Mouse (Mus musculus): ENCODE results near the gene Galnt2.
A peak's percentile ranks its signal among the peaks of the same experiment; 100 is the strongest.

Galnt2 gene

DNA sequence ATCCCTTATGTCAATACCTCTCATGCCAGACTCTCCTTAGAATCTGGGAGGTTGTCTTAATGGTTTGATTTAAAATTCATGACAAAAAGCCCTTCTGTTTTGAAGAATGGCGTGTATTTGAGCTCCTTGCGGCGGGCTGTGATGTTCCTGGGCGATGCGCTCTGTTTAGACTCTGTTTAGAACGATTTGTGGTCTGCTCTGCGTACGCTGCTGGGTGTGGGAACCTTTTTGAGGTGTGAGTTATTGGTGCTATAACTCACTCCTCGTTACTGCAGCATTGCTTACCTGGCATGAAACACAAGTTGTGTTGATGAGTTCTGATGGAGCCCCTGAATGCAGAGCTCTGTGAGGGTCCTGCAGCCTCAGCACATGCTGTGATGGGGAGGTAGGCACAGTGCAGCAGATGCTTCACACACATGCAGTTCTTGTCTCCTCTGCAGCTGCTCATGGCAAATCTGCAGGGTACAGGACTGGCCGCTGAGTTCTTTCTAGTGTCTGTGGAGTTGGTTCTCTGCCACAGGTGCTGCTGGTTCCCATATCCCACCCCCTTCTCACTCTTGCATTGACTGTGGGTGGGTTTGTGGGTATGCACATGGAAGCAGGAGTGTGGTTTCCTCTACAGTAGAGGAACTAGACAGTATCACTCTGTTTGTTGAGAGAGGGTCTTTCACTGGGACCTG is 43.4 kb downstream of the Galnt2 start:
- no peak for DNase-seq

DNA sequence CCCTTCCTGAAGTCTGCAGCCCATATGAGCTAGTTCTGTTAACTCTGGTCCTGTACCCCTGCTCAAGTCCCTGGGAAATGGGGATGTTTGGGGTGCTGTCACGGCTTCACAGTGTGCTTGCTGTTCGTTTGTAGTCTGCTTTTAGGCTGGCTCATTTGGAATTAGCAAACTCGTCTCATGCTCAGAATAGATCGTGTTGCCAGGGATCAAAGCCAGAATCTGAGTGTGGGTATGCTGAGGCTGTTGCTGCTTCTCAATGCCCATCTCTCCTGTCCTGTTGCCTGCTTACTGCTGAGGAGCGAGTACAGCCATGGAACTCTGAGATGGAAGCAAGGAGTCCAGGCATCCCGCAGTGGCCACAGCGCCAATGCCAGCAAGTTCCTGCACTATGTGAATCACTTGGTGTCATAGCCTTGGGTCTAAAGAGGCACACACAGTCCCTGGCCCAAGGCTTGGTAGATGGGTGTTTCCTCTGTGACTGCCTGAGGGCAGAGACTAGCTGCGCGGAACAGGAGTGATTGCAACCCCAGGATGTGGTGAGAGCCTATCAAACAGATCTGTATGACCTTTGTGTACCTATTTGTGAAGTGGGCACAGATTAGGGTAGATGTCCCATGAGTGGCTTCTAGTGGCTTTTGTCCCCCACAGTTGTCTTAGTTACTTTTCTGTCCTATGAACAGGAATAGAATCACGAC is 44.3 kb downstream of the Galnt2 start:
- no peak for DNase-seq

DNA sequence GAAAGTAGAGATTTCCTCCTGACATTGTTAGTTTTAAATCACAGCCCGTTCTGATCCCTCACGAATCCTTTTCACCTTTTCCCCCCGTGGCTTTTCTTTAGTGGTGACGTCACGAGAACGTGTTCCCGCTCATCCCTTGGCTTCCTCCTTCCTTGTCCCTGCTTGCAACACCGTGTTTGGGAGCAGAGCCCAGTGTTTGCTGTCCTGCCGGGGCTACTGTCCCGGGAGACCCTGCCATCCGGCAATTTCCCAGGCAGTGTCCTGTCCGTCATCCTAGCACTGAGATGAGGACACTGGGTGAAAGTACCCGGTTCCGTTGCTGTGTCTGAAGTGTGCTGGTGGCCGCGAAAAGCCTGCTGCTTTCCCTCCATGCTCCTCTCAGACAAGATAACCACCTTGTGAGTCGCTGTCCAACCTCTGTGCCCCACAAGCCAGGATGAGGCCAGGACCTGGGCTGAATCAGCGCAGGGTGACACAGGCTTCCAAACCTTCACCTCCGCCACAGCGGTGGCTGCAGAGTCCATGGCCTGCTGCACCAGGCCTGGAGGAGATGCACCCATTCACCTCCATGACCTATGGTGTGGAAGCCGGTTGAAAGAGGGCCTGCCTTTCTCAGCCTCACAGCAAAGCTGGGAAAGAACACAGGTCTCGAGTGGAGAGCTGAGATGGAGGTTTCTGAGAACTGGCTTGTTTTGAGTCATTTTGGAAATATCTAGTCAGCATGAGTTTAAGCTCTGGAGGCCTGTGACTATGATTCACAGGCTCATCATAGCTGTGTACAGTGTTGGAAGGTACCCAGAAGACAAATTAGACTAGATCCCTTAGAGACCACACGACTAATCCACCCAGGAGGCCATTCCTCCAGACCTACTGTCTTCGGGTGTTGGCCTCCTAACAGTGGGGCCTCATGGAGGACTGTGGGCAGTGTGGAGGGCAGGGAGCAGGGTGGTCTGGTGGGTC is 47.0 kb downstream of the Galnt2 start:
- DNase-seq = no peak

DNA sequence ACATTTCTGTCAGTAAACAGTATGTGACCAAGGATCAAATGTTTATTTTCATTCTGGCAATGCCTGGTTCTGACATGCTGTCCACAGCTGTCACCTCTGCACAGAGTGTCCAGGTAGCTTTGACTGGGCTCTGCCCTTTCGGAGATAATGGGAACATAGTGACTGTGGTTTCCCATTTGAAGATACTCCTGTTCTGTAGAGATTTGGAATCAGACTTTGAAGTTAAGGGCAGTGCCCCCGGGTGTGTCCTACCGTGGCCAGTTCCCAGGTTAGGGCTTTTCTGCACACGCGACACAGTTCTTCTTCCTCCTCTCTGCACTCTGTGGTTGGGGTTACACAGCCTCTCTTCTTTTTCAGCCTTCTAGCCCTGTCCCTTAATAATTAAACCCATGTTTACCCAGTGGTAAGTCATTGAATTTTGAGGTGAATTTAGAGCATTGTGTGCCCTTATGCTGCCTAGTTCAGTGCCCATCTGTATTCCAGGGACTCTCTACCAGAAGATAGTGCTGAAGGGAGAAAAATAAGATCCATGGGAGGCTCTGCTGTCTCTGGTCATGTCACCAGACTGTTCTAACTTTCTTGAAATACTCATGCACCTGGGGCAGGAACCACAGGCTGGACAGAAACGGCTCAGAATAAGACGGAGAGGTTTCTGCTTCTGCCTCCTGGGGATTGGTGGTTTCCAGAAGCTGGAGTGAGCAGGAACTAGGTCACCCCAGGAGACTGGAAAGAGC is 47.9 kb downstream of the Galnt2 start:
- no peak for DNase-seq

DNA sequence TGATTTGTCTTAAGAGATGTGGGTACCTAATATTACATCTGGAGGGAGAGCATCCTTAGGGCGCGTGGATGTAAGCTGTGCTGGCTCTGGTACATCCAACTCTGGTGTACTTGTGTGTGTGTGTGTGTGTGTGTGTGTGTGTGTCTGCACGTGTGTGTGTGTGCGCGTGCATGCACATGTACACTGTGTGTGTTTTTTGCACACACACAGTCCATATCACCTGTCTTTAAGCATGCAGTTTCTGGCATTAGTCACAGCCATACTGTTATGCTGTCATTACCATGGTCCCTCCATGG is 48.4 kb downstream of the Galnt2 start:
- no peak for DNase-seq

DNA sequence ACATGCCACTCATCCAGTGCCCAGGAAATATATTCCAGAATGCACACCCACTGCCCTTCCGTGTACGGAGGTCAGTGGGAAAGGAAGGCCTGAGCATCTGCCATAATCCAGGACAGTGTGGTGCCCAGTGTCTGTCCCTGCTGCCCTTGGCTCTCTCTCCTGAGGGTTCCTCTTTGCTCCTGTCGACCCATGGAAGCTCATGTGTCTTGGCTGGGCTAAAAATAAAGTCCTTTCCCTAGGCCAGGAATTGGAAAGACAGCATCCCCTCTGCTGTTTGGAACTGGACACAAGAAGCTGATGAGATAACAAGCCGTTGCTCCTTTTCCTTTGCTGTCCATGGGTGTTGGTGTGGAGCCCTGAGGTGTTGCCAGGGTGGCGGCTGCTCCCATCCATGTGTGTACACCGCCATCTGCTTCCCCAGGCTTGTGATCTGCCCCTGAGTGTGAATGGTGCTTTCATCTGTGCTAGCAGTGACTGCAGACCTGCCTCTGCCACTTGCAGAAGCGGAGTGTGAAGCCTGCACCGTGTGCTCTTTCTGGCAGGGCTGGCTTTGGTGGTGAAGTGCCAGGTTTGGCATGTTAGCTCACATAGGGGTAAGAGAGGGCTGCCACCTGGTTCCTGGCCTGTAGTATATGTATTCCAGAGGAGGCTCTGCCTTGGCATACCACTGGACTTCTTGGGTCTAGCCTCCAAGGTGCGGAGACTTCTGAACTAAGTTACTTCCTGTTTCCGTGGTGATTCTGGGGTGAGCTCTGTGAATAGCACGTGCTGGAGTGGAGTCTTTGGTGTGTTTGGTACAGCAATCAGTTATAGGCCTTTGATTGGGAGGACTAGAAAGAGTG is 50.7 kb downstream of the Galnt2 start:
- DNase-seq = peak in 1 of 2 experiments; percentile 18

DNA sequence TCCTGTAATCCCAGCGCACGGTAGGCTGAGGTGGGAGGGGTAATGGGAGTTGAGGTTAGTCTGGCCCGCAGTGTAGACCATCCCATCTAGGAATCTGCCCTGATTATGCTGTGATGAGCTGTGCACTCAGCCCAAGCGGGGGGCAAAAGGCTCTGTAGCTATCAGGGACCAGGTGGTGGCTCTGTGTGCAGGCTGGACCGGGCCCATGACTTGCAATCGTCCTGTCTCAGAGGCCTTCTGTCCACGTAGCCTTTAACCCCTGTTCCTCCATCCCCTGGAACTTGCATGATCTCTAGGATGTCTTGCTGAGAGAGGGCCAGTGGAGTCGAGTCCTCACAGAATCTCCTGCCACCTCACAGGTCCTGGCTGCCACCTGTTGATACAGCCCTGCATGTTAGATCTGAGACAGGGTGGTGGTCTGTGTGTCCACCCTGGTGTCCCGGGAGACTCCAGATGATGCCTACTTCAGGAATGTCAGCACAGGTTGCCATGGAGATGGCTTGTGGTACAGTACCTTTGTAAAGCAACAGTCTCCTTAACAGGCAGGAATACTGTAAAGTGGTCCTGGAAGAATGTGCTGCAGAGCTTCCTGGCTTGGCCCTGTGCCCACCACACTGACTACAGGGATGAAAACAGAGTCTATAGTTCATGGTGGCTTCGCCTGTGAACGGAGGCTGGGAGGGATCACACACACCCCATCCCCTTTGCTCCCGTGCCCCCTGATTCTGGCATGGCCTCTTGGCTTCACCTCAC is 51.9 kb downstream of the Galnt2 start:
- no peak for DNase-seq

DNA sequence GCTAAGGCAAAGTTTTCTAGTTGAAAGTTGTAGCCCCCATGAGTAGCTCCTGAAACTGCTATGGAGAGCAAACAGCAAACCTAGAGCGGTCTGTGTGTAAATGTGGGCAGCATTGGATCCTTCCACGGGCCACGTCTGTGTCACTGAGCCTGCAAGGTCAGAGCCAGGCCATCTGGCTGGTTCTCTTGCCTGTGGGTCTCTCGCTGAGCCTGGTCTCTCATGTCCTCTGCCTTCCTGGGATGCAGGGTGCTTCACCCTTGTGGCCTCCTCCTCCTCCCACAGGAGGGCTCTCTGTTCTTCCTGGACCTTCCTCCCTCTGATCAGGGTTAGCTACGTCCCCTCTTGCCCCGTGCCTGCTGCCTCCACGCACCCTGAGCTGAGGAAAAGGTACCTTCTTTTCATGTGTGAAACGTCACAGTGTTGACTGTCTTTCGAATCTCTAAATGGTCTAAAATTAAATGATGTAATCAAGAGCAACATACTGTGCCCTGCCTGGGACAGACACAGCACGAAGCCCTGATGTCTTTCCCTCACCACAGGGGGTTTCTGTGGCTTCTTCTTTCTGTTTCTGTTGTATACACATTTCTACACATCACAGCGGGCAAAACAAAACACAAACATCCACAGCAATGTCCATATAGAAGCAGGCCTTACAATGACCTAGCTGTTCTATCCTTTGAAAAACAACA is 52.6 kb downstream of the Galnt2 start:
- DNase-seq = no peak

DNA sequence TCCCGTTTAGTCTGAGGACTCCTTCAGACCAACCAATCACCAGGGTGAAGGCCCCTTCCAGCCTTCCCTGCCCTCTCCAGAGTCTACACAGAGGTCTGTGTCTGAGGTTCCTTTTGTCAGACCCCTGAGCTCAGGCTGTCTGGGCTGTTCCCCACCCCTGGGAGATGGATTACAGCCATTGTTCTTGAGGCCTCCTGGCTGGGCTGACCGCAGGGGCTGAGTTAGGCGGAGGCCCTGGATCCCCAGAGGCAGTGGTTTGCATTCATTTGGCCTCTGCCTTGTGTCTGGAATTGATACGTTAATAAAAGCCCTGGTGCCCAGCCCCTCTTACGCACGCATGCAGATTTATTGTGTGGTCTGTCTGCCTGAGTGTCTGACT is 53.1 kb downstream of the Galnt2 start:
- no peak for DNase-seq

DNA sequence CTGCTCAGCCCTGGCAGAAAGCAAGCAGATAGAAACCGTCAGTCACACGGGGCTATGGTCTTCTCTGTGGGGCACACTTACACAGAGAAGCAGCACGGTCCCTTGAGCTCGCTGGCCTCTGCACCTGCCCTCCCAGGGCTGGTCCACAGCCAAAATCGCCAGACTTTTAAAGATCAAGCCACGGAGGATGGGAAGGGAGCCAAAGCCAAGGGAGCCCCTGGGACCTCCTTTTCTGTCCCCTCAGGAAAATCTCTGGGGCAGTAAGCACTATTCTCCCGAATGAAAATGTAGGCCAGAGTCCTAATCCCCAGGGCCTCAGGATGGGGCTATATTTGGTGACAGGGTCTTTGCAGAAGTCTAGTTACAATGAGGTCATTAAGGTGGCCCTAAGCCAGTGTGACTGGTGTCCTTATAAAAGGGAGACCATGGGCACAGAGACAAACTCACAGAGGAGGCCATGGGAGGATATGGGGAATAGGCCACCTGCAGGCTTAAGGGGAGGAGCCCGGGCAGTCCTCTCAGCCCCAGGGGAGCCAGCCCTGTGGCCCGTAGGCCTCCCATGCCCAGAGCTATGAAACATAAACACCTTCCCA is 53.9 kb downstream of the Galnt2 start:
- no peak for DNase-seq

DNA sequence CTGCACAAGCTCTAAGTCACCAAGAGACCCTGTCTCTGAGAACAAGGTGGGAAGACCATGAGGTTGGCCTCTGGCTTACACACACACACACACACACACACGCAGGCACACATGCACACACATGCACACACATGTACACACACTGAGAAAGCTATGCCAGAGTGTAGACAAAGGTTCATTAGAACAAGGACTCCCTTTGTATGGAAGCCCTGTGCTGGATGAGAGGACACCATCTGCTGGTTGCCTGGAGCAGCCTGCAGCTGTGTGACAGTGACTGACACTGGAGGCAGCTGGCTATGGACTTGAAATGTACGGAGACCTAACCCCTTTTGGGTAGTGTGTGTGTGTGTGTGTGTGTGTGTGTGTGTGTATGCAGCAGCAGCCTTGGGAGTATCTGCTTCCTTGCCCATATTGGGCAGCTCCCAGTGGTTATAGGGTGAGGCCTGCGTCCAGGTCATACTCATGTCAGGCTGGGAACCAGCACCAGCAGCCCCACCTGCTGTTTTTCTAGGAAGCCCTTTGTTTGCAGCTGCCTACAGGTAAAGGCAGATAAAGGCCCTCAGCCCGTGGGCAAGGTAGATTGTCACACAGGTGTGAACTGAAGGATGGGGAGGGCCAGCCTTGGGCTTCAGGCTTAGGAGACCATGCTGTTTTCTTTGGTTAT is 55.4 kb downstream of the Galnt2 start:
- no peak for DNase-seq

DNA sequence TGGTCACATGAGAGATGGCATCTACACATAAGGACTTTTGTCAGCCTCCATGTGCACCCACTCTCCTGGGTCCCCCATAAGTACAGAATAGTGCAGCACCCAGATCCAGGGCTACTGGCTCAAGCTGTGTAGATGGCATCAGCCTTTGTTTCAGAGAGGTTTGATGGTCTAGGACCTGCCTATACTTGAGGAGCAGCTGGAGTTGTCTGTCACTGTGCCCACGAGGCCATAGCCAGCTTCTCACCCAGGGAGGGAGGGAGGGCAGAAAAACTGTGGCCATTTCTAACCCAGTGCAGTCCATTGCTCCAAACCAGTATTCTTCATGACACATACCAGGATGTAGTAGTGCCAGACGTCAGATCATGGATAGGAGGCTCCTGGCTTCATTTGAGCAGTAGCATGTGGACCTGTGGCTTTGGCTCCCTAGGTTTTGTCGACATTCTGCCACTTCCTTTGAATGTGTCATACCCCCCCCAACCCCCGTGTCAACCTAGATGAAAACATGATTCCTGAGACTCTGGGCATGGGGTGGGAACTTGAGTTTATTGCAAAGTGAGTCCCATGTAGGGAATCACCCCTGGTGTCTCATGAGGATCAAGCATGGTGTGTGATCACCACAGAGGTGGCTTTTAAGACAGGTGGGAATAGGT is 57.1 kb downstream of the Galnt2 start:
- no peak for DNase-seq

DNA sequence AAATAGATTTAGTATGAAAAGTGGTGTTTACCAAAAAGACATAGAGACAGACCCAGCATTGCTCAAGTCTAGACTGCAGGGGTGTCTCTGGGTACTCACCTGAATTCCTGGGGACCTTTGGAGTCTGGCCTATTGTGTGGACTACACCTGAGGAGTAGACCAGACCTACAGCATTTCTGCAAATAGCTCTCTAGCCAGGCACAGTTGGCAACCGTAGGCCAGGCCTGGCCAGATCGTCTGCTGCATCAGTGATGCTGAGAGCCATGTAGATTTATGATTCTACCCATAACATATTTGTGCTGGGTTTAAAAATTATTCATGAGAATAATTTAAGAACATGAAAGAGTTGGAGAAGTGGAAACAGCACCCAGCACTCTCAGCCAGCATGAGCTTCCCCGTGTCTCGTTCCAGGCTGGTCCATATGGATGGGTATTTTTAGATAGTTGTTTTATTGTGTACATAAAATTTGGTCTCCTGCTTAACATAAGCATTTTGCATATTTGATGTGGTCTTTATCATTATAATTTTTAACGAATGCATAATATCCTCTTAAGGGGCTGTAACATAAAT is 58.4 kb downstream of the Galnt2 start:
- DNase-seq = no peak

DNA sequence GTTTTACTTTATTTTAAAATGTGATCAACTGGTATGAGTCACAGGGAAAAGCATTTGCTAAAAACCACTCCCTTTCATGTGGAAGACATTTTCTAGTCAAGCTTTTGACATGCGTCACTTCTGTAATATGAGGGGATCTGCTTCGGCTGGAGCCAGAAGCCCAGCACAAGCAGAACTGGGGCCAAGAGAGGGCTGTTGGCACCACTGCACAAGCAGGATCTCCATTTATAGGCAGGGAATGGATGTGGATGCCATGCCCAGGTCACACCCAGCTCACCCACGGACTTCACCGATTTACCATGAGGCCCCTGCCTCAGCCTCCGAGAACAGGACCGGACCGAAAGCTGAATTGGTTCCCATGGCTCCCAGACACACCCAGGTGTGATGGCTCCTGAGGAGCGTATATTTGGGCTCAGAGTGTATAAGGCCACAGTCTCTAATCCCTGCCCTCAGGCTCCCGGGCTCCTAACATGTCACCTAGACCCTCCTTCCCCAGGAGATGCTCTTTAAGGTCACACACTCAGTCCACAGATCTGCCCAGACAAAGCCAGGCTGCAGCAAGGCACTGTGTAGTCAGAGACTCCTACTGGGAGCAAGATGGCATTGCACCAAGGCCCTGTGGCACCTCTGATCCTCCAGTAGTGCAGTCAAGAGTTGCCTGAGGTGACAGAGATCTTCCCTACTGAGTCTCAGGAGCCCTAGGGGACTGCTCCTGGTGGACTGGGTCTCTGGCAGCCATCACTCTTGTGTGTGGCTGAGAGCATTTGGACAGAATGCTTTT is 59.9 kb downstream of the Galnt2 start:
- DNase-seq = no peak

DNA sequence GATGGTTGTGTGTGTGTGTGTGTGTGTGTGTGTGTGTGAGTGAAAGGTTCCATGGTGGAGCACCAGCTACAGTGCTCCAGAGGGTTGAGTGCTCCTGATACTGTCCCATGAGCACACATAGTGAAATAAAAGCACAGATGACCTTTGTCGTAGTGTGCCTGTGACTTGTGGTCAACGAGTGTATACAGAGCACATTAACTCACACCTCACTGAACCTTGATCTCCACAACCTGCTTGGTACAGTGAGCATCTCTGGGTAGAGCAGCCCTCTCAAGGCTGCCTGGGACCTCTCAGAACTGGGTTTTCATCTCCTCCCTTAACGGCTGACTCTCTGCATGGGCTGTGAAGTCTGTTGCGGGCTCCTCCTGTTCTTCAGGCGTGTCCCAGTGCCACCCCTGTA is 60.5 kb downstream of the Galnt2 start:
- no peak for DNase-seq

DNA sequence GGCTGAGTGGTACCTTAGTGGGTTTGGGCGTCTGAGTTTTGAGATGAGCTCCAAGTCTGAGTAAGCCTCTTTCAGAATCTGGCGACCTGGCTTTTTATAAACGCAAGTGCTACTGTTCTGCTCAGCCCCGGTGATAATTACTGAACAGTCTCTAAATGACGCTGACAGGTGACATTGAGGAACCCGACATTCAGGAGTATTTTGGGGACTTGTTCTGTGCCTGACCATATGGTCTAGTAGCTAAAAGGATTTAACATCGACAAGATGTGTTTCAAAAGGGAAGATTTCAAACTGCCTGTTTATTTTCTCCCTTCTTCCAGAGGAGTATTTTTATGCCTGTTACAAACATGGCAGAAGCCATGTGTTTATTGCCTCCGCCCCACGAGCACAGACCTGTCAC is 61.8 kb downstream of the Galnt2 start:
- no peak for DNase-seq

DNA sequence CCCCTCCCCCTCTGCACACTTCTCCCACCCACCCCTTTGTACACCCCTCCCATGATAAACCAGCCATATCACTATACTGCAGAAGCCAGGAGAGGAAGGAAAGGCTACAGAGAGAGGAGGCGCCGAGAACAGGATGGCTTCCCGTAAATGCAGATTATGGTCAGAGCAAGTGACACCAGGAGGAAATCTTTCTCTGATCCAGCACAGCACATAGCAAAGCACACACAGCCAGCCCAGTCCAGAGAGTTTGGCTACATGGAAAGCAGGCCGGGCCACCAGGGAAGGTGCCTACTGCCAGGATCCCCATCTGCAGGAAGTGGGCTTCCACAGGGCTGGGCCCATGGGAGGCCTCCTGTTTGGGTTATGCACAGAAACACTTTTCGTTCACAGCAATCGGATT is 63.2 kb downstream of the Galnt2 start:
- DNase-seq = no peak

DNA sequence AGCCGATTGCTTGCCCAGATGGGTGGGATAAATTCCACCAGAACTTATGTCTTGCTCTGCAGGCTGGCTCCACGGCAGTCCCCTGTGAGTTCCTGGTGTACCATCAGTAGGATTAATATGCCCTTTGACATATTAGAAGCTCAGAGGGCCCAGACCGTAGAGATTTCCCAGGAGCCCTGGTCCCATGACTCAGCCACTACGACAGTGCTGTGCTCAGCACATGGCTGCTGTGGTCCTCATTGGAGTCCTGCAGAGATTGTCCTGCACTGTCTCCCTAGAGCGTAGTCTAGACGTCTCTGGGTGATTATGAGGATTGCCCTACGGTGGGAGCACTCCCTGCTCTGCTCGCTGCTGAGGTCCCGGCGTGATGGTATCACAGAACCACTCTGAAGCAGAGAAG is 63.7 kb downstream of the Galnt2 start:
- DNase-seq = no peak

Measured in B cell, adult 2 months (primary cell).